ENCODE assay signal across 15 mouse cellular contexts in genomic region chr17:84101652-84102051, GRCm38 (mm10).
DNase-seq lines count a peak whose midpoint lies in the region; ATAC-seq and TF ChIP-seq lines count a peak whose summit lies in the region.
"Had no signal": no experiment of that assay in that cellular context is flagged by ENCODE, and none has a peak within 500 bp of the region (broad histone marks: within the 10 kb centered on the region; RNA-seq: fewer than 3 reads in every experiment).

No protein-coding gene starts in this region.

- no peak overlapping the region for H3K9ac ChIP-seq in hindbrain, embryonic 13.5 days
- H3K9ac ChIP-seq in lung, postnatal 0 days (replicated peaks; ENCODE audit: low read depth): no peak overlapping the region
- H3K9ac ChIP-seq: heart, embryonic 13.5 days; midbrain, embryonic 13.5 days had no signal

- no peak overlapping the region for H3K4me2 ChIP-seq in hindbrain, embryonic 13.5 days
- H3K4me2 ChIP-seq in lung, postnatal 0 days (replicated peaks; ENCODE audit: low read depth, low read length): no peak overlapping the region
- H3K4me2 ChIP-seq: heart, embryonic 13.5 days; midbrain, embryonic 13.5 days had no signal

- WGBS in hindbrain, embryonic 10.5 days: 79% methylated on average over 1 of the region's 1 CpGs
- 64% methylated on average over 1 of the region's 1 CpGs for WGBS in hindbrain, embryonic 13.5 days
- 63% methylated on average over 1 of the region's 1 CpGs for WGBS in lung, postnatal 0 days
- 72% methylated on average over 1 of the region's 1 CpGs for WGBS in embryonic facial prominence, embryonic 10.5 days
- WGBS in thymus, adult 2 months: 73% methylated on average over 1 of the region's 1 CpGs

- peaks cover 32% of the 10 kb centered on the region for H3K27me3 ChIP-seq in hindbrain, embryonic 10.5 days (ENCODE audit: insufficient read depth, poor library complexity, severe bottlenecking)
- peaks cover 6% of the 10 kb centered on the region; the same call in 1 of the 2 replicates for H3K27me3 ChIP-seq in hindbrain, embryonic 13.5 days
- no peaks in the 10 kb centered on the region for H3K27me3 ChIP-seq in lung, postnatal 0 days (replicated peaks; ENCODE audit: insufficient read depth, low read length)
- H3K27me3 ChIP-seq in embryonic facial prominence, embryonic 10.5 days (replicated peaks; ENCODE audit: low read depth, poor library complexity, severe bottlenecking): peaks cover 20% of the 10 kb centered on the region
- no peaks in the 10 kb centered on the region; the same call in 1 of the 2 replicates for H3K27me3 ChIP-seq in thymus, adult 2 months (ENCODE audit: control insufficient read depth, insufficient read depth, low read length)
- H3K27me3 ChIP-seq: midbrain, embryonic 13.5 days had no signal

- no peak for DNase-seq in hindbrain, embryonic 10.5 days (ENCODE audit: low spot score)
- DNase-seq in lung, postnatal 0 days (ENCODE audit: low spot score): no peak
- no peak for DNase-seq in lung, postnatal 14 days
- no peak for DNase-seq in embryonic facial prominence, embryonic 10.5 days (ENCODE audit: low spot score)
- DNase-seq in thymus, adult 2 months: no peak
- DNase-seq in neural tube, embryonic 10.5 days (ENCODE audit: extremely low spot score, low spot score): no peak
- DNase-seq: cerebellum, adult 18-20 months; kidney, postnatal 25 days; lung, postnatal 10 days had no signal

- no peaks in the 10 kb centered on the region for H3K36me3 ChIP-seq in hindbrain, embryonic 10.5 days
- H3K36me3 ChIP-seq in hindbrain, embryonic 13.5 days: no peaks in the 10 kb centered on the region
- H3K36me3 ChIP-seq in lung, postnatal 0 days (ENCODE audit: insufficient read depth, low read length): no peaks in the 10 kb centered on the region
- H3K36me3 ChIP-seq in embryonic facial prominence, embryonic 10.5 days (replicated peaks): no peaks in the 10 kb centered on the region
- H3K36me3 ChIP-seq in thymus, adult 2 months (ENCODE audit: control insufficient read depth, insufficient read depth, low read length): no peaks in the 10 kb centered on the region
- H3K36me3 ChIP-seq: heart, embryonic 13.5 days; midbrain, embryonic 13.5 days had no signal

- peaks cover 62% of the 10 kb centered on the region for H3K4me1 ChIP-seq in hindbrain, embryonic 10.5 days (replicated peaks)
- H3K4me1 ChIP-seq in hindbrain, embryonic 13.5 days (replicated peaks): peaks cover 28% of the 10 kb centered on the region
- peaks cover 16% of the 10 kb centered on the region; the same call in 1 of the 2 replicates for H3K4me1 ChIP-seq in lung, postnatal 0 days (ENCODE audit: insufficient read depth, low read depth, low read length)
- H3K4me1 ChIP-seq in embryonic facial prominence, embryonic 10.5 days: peaks cover 53% of the 10 kb centered on the region
- peaks cover 9% of the 10 kb centered on the region; the same call in 1 of the 2 replicates for H3K4me1 ChIP-seq in thymus, adult 2 months (replicated peaks; ENCODE audit: control insufficient read depth, insufficient read depth, low read length)

- no peak for ATAC-seq in hindbrain, embryonic 13.5 days (ENCODE audit: low FRiP score)
- ATAC-seq in lung, postnatal 0 days: no peak
- ATAC-seq in monocyte, adult 5-6 weeks (replicated peaks; ENCODE audit: insufficient number of reproducible peaks, low FRiP score, low TSS enrichment, poor library complexity, severe bottlenecking): peak; percentile 51
- ATAC-seq: forebrain, embryonic 16.5 days; intestine, embryonic 16.5 days; midbrain, embryonic 13.5 days had no signal

- no peak overlapping the region for H3K4me3 ChIP-seq in hindbrain, embryonic 10.5 days
- H3K4me3 ChIP-seq in hindbrain, embryonic 13.5 days: no peak overlapping the region
- H3K4me3 ChIP-seq in lung, postnatal 0 days (ENCODE audit: low read depth, low read length): no peak overlapping the region
- no peak overlapping the region for H3K4me3 ChIP-seq in embryonic facial prominence, embryonic 10.5 days
- H3K4me3 ChIP-seq in thymus, adult 2 months (ENCODE audit: control insufficient read depth, insufficient read depth, low read length): no peak overlapping the region
- H3K4me3 ChIP-seq: heart, embryonic 13.5 days; midbrain, embryonic 13.5 days had no signal

- TF ChIP-seq EP300 in lung, postnatal 0 days (IDR thresholded peaks at IDR 0.05): no peak

- peak overlapping the region; percentile 80 for H3K27ac ChIP-seq in hindbrain, embryonic 10.5 days
- no peak overlapping the region for H3K27ac ChIP-seq in hindbrain, embryonic 13.5 days
- peak overlapping the region; percentile 54 for H3K27ac ChIP-seq in lung, postnatal 0 days (ENCODE audit: low read length)
- peak overlapping the region; percentile 68 for H3K27ac ChIP-seq in embryonic facial prominence, embryonic 10.5 days (replicated peaks)
- no peak overlapping the region for H3K27ac ChIP-seq in thymus, adult 2 months (ENCODE audit: control insufficient read depth, insufficient read depth, low read length)
- H3K27ac ChIP-seq: heart, embryonic 13.5 days; midbrain, embryonic 13.5 days had no signal

- TF ChIP-seq CTCF in lung, postnatal 0 days (IDR thresholded peaks at IDR 0.05): no peak
- no peak for TF ChIP-seq CTCF in thymus, adult 2 months (IDR thresholded peaks at IDR 0.05; ENCODE audit: borderline replicate concordance, control insufficient read depth, extremely low read depth, insufficient read depth, low read length, poor library complexity)

- TF ChIP-seq POLR2A in thymus, adult 2 months (IDR thresholded peaks at IDR 0.05; ENCODE audit: control insufficient read depth, extremely low read depth, insufficient read depth, low read length, poor library complexity): no peak

- H3K9me3 ChIP-seq in hindbrain, embryonic 10.5 days: no peaks in the 10 kb centered on the region
- H3K9me3 ChIP-seq in hindbrain, embryonic 13.5 days: no peaks in the 10 kb centered on the region
- H3K9me3 ChIP-seq in lung, postnatal 0 days (ENCODE audit: low read length): no peaks in the 10 kb centered on the region
- no peaks in the 10 kb centered on the region for H3K9me3 ChIP-seq in embryonic facial prominence, embryonic 10.5 days
- H3K9me3 ChIP-seq: heart, embryonic 13.5 days; midbrain, embryonic 13.5 days had no signal

Comparison
In these comparisons a context has a peak if more than half of its experiments do, and no peak if none do; other contexts are left out.
1. H3K27ac ChIP-seq: peak in hindbrain, embryonic 10.5 days (single experiment), lung, postnatal 0 days (single experiment) and embryonic facial prominence, embryonic 10.5 days (single experiment); none in hindbrain, embryonic 13.5 days (single experiment) and thymus, adult 2 months (single experiment).